Mouse (Mus musculus) kidney, postnatal 10 days (tissue): Measurements from ENCODE around the gene Necap2.

Experiments used
- DNase-seq: peaks from one replicate; pipeline ENCODE4 v3.0.0; 2021; ENCODE audit warnings: mixed read lengths

Gene Necap2

DNA sequence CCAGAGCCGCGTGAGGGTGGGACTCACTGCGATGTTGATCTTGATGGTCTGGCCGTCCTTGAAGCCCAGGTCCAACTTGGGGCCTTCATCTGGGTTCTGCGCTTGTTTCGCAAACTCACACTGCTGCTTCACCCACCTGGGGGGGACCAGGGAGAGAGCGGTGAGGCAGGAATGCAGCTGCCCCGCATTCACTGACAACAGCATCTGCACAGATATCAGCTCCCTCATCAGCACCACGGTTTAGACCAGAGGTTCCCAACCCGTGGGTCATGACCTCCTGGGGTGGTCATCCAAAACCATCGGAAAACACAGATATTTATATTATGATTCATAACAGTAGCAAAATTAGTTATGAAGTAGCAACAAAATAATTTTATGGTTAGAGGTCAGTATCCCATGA lies 5.7 kb downstream of the Necap2 start:
- DNase-seq = no peak

DNA sequence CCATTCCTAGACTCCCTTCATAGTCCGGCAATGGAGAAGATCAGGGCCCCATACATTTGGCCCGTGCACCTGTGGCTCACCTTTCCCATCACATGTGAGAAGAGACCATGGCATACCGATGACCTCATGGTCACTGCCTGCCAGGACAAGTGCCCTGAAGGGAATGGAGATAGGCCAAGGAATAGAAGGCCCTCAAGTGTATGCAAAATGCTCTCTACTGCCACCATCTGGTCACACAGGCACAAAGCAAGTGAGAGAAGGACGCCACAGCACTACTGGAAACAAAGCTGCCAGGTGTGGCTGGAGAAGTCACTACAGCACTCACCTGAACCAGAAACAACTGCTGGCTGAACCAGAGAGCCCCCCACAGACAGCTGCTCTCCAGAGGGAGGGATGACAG lies 8.4 kb downstream of the Necap2 start:
- DNase-seq = peak; percentile 71

DNA sequence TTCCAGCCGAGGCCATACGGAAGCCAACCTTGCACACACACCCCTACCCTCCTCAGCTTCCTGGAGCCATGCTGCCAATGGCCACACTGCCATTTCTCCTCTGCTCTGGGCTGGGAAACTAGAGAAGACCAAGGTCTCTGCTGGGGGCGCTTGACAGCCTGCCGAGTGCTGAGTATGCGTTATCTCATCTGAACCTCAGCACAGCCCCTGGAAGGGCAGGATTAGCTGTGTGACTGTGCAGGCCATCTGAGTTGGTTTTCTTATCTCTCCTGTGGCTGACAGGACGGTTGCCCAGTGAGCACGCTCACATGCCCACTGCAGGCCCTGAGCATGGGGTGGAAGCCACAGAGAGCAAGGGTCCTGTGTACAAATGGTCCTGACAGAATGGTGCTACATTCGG lies 9.5 kb downstream of the Necap2 start:
- no peak for DNase-seq

DNA sequence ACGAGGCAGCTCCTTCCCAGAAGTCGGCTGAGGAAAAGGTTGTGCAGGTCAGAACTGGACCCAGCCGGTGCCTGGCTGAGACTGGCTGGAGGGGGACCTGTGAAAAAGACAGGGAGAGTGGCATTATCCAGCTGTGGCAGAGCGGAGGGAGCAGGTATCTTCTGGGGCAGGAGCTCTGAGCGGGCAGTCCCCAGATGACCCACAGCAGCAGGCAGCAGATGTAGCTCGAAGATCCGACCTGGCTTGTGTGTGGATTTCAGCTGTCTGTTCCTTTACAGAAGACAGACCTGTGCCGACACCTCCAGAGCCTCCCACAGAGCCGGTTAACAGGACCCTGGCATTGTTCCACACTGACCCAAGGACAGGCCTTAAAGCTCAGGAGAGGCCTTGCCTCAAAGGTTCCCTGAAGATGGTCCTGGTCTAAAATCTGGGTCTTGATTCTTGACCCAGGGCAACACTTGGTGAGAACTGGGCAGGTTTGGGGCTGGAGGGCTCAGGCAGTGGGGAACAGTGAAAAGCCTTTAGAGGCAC lies 10.6 kb downstream of the Necap2 start:
- no peak for DNase-seq

DNA sequence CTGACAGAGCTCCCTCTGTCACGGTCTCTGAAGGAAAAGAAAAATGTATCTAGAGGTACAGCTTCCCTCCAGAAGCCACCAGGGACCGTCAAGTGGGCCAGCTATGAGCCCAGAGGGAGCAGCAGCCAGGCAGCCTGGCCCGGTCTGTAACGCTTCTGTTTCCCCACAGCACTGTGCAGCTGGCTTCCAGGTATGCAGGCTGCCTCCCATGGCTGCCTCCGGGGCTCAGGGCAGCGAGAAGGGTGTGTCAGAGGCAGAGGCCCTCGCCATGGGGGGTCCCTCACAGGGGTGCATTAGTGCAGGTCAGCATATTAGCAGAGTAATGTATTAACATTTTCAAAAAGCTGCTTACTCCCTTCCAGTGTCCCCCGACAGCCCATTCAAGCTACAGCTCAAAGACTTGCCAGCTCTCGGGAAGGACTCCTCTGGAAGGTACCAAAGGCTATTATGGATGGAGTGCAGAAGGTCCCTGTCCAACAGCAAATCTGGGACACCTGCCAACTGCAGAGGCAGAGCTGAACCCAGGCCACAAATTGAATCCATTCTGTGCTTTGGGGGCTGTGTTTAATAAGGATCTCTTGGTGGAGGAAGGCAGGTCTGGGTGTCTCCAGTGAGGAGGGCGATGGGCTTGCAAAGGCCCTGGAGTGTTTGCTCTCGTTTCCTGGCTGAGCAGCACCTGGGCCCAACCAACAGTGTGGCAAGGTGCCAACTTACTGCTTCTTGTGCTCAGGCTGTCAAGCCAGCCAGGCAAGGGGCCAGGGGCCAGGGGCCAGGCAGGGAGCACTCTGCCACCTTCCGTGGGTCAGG lies 11.2 kb downstream of the Necap2 start:
- DNase-seq = peak; percentile 82

DNA sequence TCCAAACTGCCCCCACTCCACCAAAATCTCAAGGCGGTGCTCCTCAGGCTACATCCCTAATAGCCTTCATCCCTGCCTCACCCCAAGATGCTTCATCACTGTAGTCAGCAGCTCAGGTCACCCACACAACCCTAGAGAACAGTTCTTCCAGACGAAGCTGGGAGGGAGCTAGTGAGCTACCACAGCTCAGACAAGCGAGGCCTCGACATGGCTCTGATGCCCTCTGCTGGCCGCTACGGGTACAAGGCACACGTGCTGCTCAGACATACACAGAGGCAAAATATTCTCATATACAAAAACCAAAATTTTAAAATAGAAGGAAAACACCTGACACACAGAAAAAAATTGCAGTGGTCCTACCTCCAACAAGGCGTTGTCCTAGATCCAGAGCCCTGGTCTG lies 13.0 kb downstream of the Necap2 start:
- DNase-seq = peak; percentile 92

DNA sequence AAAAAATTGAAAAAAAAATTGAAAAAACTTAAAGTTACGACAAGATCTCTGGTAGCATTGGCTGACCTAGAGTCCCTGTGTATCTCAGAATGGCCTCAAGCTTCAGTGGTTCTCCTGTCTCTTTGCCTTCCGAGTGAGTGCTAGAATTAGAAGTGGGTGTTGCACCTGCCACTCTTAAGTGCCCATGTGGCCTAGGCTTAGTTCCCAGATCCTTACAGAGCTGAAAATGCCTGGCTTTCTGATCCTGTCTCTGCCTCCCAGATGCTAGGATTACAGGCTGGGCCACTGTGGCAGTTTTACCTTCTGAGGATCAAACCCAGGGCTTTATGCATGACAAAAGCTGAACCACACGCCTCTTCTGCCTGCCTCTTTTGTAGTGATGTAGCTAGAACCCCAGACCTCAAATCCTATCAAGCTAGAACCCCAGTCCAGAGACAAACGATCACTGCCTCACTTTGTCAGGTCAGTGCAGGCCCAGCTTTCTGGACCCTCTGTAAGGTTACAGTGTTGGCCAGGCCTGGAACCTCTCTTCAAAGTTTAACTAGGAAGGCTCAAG lies 14.0 kb downstream of the Necap2 start:
- no peak for DNase-seq

DNA sequence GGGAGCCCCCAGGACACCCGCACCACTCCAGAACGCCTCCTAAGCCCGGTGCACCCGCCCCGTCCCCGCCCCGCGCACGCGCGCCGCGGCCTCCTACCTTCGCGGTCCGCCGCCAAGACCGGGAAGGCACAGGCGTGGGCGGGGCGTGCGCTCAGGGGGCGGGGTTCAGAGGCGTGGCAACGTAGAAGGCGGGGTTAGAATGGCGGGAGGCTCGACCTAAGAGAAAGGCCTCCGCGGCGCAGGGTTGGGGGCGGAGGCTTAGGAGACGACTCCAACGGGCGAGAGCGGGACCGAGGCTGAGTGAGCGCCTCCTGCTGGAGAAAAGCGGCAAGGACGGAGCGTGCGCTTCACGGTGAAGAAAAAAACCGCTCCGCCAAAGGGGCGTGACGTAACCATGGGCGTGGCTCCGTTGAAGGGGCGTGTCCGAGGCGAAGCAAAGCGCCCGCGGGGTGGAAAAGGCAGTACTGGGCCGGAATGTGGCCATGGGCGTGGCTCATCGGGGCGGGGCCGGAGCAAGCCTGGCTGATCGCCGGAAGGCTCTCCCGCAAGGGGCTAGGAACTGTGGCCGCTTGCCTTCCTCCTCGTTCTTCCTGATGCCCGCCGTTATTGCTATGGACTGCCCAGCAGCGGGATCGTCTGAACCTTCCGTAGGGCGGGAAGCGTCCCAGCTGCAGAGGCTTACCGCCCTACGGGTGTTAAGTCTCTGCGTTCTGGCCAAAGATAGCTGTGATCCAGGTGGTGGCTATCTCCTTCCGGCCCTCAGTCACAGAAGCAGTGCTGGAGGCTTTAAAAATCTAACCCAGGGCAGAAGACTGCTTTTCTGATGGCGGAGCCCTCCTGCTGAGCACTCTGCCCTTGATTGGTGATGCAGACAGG lies 17.5 kb downstream of the Necap2 start, which contains the start of gene Crocc:
Gene Crocc, minus strand, starts transcription at position 125 of the 876 bp plus-strand sequence.
- DNase-seq = peak; percentile 100

DNA sequence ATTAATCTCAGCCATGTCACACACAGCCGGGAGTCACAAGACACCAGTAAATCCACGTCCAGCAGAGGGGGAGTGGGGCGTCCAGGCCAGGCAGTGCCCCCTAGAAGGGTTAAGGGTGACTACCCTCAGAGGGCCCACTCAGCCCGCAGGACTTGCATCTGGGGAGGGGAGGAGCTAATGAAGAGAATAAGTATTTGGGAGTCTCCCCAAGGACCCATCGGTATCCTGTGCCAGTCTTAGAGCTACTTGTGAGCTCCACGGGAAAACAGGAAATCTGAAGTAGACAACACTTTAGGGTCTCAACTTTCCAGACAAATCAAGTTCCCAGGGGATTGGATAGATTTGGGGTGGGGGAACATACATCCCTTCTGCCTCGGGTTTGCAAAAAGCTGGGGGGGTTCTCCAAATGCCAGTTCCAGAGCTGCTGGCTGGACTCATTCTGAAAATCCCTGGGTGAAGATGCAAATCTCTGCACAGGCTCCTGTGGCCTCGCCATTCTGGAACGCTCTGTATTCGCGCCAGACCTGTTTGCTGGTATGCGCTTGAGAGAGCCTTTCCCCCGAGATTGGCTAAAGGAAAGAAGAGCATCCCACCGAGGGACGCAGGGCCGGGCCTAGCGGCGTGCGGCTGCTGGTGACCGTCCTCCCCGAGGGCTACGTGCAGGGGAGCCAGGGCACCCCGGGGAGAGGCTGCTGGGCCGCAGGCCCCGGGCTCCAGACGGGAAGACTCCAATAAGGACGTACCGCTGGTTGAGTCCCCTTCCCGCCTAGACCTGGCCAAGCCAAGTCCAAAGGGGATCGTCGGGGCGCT lies 18.3 kb downstream of the Necap2 start:
- DNase-seq = peak; percentile 17

DNA sequence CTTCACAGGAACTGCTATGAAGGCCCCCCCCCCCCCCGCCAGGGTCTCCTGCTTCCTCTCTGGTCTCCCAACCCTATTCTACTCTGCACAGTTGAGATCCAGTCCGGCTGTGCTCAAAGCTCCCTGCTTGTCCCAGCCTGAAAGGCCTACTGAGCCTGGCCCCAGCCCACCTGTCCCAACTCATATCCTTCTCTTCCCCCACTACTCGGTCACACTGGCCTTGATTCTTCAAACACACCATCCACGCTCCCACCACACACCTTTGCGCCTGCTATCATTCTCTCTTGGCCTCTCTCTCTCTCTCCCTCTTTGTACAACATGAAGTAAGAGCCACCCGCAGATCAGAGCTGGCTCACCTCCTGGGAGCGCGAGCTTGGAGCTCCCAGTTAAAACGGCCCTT lies 19.3 kb downstream of the Necap2 start:
- peak; percentile 9 for DNase-seq

DNA sequence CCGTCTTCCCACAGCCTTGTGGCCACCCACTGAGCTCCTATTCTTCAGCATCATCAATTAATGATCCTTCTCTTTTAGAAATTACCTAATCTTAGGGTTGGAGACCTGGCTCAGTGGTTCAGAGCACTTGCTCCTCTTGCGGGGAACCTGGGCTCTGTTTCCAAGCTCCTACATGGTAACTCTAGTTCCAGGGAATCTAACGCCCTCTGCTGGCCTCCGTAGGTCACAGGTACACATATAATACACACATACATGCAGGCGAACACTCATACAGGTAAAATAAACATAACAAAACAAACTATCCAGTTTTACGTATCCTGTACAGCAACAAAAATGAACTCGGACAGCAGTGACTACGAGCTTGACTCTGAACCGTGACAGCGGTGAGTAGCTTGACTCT lies 21.2 kb downstream of the Necap2 start:
- DNase-seq = no peak

DNA sequence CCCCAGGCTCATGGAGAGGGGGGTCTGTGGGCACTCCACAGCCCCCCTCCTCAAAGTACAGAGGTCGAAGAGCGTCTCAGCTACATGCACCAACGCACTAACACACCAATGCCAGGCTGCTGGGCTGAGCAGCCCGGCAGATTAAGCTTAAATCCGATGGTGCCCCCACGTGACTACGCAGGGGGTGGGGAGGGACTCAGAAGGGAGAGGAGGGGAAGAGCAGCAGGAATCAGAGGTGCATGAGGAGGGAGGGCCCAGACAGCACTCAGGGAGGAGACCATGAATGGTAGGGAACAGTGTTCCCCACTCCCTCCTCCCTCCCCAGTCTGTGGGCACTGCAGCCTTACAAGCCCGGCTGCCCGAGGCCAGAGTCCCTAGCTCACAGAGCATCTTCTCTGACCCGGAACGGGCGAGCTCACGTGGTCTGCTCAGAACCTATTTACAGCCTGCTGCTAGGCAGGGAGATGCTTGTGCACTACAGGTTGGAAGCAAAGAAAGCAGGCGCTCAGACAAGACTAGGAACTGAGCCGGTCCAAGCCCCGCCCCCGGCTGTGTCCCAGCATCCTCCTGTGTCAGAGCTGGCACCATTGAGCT lies 24.5 kb downstream of the Necap2 start:
- peak; percentile 87 for DNase-seq

DNA sequence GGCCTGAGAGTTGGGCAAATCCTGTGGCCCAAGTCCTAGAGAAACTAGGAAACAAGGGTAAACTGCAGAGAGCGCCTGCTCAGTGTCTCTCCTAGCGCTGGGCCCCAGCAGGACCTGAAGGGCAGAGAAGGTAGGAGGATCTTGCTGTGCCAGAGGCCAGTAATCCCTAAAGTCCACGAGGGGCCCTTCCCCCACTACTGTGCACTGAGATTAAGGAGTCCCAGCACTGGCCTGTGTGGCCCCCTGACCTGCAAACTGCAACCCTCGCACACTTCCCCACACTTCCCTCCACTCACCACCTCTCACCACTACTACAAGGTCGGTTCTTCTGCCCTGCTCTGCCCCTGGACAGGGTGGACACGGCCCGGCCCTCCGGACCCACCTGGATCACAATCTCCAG lies 25.0 kb downstream of the Necap2 start:
- DNase-seq = peak; percentile 63

DNA sequence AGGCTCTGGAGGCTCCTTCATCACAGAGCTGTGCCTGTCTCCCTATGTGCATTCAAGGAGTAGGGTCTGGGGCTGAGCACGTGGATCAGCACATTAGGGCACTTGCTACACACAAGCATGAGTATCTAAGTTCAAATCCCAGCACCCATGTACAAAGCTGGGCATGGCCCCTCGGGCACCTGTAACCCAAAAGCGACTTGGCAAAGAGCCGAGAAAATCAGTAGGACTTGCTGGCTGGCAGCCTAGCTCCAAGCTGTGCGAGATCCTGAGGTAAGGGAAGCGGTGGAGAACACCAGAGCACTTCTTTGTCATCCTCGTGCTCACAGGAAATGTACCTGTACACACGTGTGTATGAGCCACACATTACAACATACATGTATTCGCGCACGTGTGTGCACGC lies 25.7 kb downstream of the Necap2 start:
- no peak for DNase-seq

DNA sequence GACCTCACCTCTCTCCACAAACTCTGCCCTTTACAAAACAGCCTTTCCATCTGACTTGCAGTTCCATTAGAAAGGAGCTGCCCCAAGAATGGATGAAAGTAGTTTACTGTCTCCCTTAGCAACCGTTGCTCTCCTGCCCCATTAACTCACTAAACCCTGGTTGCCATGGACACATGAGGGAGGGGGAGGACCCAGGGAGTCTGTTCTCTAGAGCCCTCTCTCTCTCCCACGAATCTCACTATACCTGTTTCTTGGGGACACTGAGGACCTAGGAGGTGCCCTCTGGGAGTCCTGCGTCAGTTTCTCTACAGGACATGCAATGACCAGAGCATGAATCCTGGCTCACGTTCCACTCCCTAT lies 28.7 kb downstream of the Necap2 start:
- peak; percentile 61 for DNase-seq

DNA sequence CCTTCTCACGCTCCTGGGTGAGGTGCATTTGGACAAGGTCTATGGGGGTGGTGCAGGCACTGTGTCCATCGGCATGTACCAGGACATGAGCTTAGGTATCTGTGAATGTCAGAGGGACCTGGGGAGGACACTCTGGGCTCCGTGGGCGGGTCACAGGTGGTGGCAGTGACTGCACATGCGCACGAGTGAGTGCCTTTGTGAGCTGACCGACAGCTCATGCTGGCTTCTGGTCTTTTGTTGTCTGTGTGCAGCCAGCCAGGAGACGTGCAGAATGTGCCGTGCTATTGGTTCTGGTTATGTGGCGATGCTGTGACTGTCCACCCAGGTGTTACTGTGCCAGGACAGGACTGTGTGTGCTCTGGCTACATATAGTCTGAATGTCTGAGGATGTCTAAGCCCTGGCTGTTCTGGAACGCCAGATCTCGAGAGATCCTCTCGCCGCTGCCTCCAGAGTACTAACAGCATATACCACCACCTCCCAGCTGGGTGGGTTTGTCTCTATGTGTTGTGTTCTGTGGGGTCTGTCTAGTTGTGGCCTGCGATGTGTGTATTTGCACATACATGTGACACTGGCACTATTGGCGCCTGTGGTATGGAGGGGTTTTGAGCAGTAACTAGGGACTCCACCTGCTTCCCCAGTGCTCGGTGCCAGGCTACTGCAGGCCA lies 29.2 kb downstream of the Necap2 start:
- no peak for DNase-seq

DNA sequence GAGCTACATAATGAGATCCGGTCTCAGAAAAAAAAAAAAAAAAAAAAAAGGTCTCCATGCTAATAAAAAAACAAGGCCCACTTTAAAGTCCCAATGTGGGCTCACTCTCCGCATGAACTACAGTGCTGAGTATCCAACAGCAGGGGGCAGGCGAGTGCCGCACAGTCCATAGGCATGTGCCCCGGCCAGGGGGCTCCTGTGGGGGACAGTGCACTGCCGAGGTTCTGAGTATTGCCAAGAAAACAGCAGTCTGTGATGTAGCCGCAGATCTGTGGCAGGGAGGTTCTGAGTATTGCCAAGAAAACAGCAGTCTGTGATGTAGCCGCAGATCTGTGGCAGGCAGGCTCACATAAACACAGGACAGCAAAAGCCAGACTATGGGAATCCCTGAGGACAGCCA lies 33.3 kb downstream of the Necap2 start:
- DNase-seq = peak; percentile 87

DNA sequence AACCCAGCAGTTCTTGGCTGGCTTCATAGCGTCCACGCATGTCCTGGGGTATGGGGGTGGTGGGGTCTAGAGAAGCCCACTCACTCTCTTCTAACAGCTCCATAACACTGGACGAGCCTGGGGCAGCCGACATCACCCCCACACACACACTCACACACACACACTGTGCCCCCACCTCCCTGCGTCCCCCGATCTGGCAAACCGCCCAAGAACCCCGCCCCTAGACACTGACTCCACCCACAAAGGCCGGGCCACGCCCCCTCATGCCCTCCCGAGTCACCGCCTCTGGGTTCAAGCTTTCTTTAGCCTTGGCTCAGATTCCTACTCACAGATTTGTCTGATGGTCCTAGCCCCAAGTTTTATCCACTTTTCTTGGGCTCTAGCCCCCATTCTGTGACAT lies 37.0 kb downstream of the Necap2 start:
- peak; percentile 67 for DNase-seq

DNA sequence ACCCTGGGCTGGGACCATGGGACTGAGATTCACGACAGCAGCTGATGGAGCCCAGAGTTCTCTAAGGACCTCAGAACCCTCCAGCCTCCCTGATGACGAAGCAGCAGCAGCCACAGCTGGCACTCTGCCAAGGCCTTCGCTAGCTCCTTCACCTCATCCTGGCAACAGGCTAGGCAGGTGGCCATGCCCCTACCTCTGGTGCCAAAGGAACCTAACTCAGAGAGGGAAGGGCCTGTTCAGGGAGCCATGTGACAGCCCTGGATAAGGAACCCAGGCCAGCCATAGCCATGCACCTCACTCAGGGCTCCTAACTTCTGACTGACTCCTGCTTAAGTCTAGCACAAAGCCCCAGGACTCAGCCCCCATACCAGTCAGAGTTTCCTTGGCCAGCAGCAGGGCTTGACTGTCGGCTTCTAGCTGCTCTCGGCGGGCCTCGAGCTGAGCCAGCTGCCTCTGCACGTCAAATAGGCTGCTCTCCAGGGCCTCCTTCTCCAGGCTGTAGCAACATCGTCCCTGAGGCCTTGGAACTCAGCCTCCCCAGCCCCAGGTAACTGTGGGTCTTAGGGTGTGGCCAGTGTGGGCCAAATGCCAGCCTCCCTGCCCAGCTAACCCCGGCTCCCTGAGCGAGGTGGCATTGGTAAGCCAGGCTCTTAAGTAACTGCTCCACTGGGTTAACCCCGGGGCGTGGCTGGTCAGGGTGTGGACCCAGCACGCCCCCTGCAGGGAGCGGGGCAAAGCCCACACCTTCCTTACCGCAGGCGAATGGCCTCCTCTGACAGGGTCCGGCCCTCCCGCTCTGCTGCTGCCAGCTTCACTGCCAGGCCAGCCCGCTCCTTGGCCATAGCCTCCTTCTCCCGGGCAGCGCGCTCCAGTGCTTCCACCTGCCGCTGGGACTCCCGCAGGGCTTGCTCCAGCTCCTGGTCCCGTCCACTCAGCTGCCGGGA lies 44.3 kb downstream of the Necap2 start:
- DNase-seq = peak; percentile 72

DNA sequence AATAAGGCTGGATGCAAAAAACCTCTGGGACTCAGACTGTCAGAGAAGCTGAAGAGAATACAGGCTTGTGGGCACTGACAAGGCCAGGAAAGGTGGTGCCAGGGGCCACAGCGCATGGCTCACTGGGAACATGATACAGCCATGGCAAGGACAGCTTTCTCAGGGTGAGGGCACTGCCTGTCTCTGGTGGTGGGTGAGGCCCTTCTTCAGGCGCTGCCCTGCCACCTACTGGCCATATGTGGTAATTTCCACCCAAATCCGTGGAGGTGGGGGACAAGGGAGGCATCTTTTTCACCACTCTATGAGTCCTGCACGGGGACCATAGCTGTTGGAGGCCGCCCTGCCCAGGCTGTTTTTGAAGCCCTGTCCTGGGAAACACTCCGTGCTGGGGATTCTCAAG lies 46.4 kb downstream of the Necap2 start:
- peak; percentile 86 for DNase-seq
